7 mouse cellular contexts compared by ENCODE assay signal in the genomic region with DNA sequence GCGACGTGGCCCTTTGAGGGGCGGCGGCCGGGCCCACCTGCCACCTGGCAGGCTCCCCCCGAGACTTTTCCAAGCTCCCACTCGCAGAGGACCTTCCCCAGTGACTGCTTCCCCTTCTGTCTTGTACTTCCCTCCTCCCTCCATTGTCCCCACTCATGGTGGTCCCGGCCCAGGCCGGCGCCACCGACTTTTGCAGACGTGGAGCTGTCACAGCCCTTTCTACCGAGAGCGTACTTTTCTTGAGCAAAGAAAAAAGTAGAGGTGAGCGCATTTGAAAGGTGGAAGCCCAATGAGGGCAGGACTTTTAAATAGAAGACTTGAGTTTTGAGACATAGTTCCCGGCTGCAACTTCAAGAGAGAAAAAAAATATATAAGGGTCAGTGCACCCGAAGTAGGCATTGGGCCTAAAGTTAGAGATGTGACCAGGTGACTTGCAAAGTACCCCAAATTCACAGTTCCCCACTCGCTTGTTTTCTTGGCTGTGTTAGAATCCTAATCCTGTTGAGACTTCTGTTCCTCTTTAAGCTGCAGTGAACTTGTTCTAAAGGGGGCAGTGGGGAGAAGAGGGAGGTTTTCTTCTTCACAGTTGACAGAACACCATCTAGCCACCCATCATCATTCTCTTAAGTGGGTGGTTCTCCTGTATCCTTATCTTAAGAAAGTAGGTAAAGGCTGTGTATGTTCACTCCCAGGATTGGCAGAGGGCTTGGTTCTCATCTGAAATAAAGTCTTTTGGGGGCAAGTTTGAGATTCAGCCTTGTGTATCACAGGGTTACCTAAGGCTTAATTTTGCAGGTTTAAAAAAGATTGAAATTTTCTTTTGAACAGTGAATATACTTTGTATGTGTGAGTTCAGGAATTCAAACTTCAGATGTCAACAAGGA. TPM values are rescaled to one million over a fixed set of nuclear protein-coding genes. Genes with fewer than 3 reads are reported as not detected.
DNase-seq lines count a peak whose midpoint lies in the region; ATAC-seq lines count a peak whose summit lies in the region.

No protein-coding gene starts in this region.

- WGBS in heart, embryonic 11.5 days (ENCODE audit: insufficient replicate concordance), result 3% methylated on average over 14 of the region's 18 CpGs
- WGBS in liver, embryonic 11.5 days, result under 1% methylated on average over 18 of the region's 18 CpGs
- WGBS in neural tube, embryonic 13.5 days, result 2% methylated on average over 18 of the region's 18 CpGs

- peak overlapping the region; percentile 93 for H3K9ac ChIP-seq in heart, embryonic 11.5 days (ENCODE audit: low read depth, low read length)
- H3K9ac ChIP-seq in liver, embryonic 11.5 days (ENCODE audit: low read depth, low read length), result peak overlapping the region; percentile 98
- peak overlapping the region; percentile 89 for H3K9ac ChIP-seq in neural tube, embryonic 13.5 days

- H3K9me3 ChIP-seq in heart, embryonic 11.5 days (replicated peaks; ENCODE audit: control insufficient read depth, low read length), result no peaks in the 10 kb centered on the region
- no peaks in the 10 kb centered on the region for H3K9me3 ChIP-seq in liver, embryonic 11.5 days (ENCODE audit: control insufficient read depth, low read length)
- no peaks in the 10 kb centered on the region for H3K9me3 ChIP-seq in neural tube, embryonic 13.5 days

- peak overlapping the region; percentile 82 for H3K4me2 ChIP-seq in heart, embryonic 11.5 days
- peak overlapping the region; percentile 61 for H3K4me2 ChIP-seq in liver, embryonic 11.5 days
- peak overlapping the region; percentile 66 for H3K4me2 ChIP-seq in neural tube, embryonic 13.5 days

- peak overlapping the region; percentile 74 for H3K4me3 ChIP-seq in heart, embryonic 11.5 days (ENCODE audit: low read depth, low read length)
- H3K4me3 ChIP-seq in liver, embryonic 11.5 days (ENCODE audit: low read depth, low read length), result peak overlapping the region; percentile 94
- H3K4me3 ChIP-seq in neural tube, embryonic 13.5 days, result peak overlapping the region; percentile 90

- ATAC-seq in heart, embryonic 11.5 days (replicated peaks; ENCODE audit: insufficient number of reproducible peaks, low FRiP score, low TSS enrichment), result no peak
- ATAC-seq in liver, embryonic 11.5 days (replicated peaks; ENCODE audit: low FRiP score), result no peak
- peak; percentile 80 for ATAC-seq in neural tube, embryonic 13.5 days (ENCODE audit: low read depth)

- H3K36me3 ChIP-seq in heart, embryonic 11.5 days (ENCODE audit: control insufficient read depth, insufficient read depth, low read length), result peaks cover 9% of the 10 kb centered on the region; the same call in 1 of the 2 replicates
- H3K36me3 ChIP-seq in liver, embryonic 11.5 days (ENCODE audit: control insufficient read depth, insufficient read depth, low read length), result peaks cover 8% of the 10 kb centered on the region; the same call in 1 of the 2 replicates
- peaks cover 16% of the 10 kb centered on the region for H3K36me3 ChIP-seq in neural tube, embryonic 13.5 days

- peaks cover 14% of the 10 kb centered on the region for H3K4me1 ChIP-seq in heart, embryonic 11.5 days (ENCODE audit: control insufficient read depth, insufficient read depth, low read length)
- peaks cover 19% of the 10 kb centered on the region for H3K4me1 ChIP-seq in liver, embryonic 11.5 days (replicated peaks; ENCODE audit: control insufficient read depth, insufficient read depth, low read length)
- peaks cover 32% of the 10 kb centered on the region for H3K4me1 ChIP-seq in neural tube, embryonic 13.5 days (replicated peaks)

- H3K27me3 ChIP-seq in heart, embryonic 11.5 days (ENCODE audit: control insufficient read depth, insufficient read depth, low read length), result no peaks in the 10 kb centered on the region
- H3K27me3 ChIP-seq in liver, embryonic 11.5 days (replicated peaks; ENCODE audit: control insufficient read depth, insufficient read depth, low read length), result no peaks in the 10 kb centered on the region
- no peaks in the 10 kb centered on the region for H3K27me3 ChIP-seq in neural tube, embryonic 13.5 days

- peak; percentile 36 for DNase-seq in thymus, postnatal 0 days (ENCODE audit: low spot score)
- no peak for DNase-seq in thymus, postnatal 25 days
- DNase-seq in c-Kit-positive CD71-positive TER-119-positive erythroid progenitor cells, embryonic 14.5 days (ENCODE audit: low spot score), result peak; percentile 29
- no peak for DNase-seq in liver, embryonic 11.5 days (ENCODE audit: low spot score)
- DNase-seq in right cerebral cortex, postnatal 25 days, result no peak

- H3K27ac ChIP-seq in heart, embryonic 11.5 days (ENCODE audit: low read depth, low read length), result peak overlapping the region; percentile 81
- H3K27ac ChIP-seq in liver, embryonic 11.5 days (ENCODE audit: low read depth, low read length), result peak overlapping the region; percentile 78
- peak overlapping the region; percentile 90 for H3K27ac ChIP-seq in neural tube, embryonic 13.5 days (replicated peaks)

RNA-seq across cellular contexts. Expression of gene Itch, which starts 0.9 kb away (rescaled TPM):
- polyA plus RNA-seq in thymus, postnatal 0 days (2015; fragmentation: Nextera tagmentation; extraction: Ambion mirVana), result 30.8 and 36.7 TPM in 2 replicates
- polyA plus RNA-seq in heart, embryonic 11.5 days (2014; fragmentation: Nextera tagmentation; extraction: Ambion mirVana), result 40.4 and 41.0 TPM in 2 replicates
- polyA plus RNA-seq in liver, embryonic 11.5 days (2014; fragmentation: Nextera tagmentation; extraction: Ambion mirVana), result 38.7 and 39.7 TPM in 2 replicates
- 47.7 and 48.7 TPM in 2 replicates for polyA plus RNA-seq in neural tube, embryonic 13.5 days (2015; fragmentation: Nextera tagmentation; extraction: Ambion mirVana)

RNA-seq across cellular contexts. Expression of gene Ahcy, which starts 59.9 kb away (rescaled TPM):
- 50.9 and 53.8 TPM in 2 replicates for polyA plus RNA-seq in thymus, postnatal 0 days (2015; fragmentation: Nextera tagmentation; extraction: Ambion mirVana)
- polyA plus RNA-seq in heart, embryonic 11.5 days (2014; fragmentation: Nextera tagmentation; extraction: Ambion mirVana), result 59.0 and 59.8 TPM in 2 replicates
- 107 and 114 TPM in 2 replicates for polyA plus RNA-seq in liver, embryonic 11.5 days (2014; fragmentation: Nextera tagmentation; extraction: Ambion mirVana)
- 31.6 and 35.5 TPM in 2 replicates for polyA plus RNA-seq in neural tube, embryonic 13.5 days (2015; fragmentation: Nextera tagmentation; extraction: Ambion mirVana)

Comparison
In these comparisons a context has a peak if more than half of its experiments do, and no peak if none do; other contexts are left out.
1. DNase-seq: peak in thymus, postnatal 0 days (single experiment) and c-Kit-positive CD71-positive TER-119-positive erythroid progenitor cells, embryonic 14.5 days (single experiment); none in thymus, postnatal 25 days (single experiment), liver, embryonic 11.5 days (single experiment) and right cerebral cortex, postnatal 25 days (single experiment).
2. Peak in every context shown above with its lines, with median percentiles within 50 percentile points of each other: H3K27ac ChIP-seq, H3K4me2 ChIP-seq, H3K4me3 ChIP-seq and H3K9ac ChIP-seq.